19 mouse cellular contexts compared by ENCODE assay signal in genomic region chr8:42402632-42403031, GRCm38 (mm10).
"Had no signal": no experiment of that assay in that cellular context is flagged by ENCODE, and none has a peak within 500 bp of the region (broad histone marks: within the 10 kb centered on the region; RNA-seq: fewer than 3 reads in every experiment).

No protein-coding gene starts in this region.

- H3K4me1 ChIP-seq: midbrain, embryonic 10.5 days; midbrain, embryonic 12.5 days; neural tube, embryonic 13.5 days; neural tube, embryonic 15.5 days had no signal

- DNase-seq: lung, adult 18-20 months; lung, embryonic 14.5 days; lung, postnatal 10 days; lung, postnatal 4 days; midbrain, embryonic 14.5 days; retina, postnatal 1 day; right cerebral cortex, adult 18-20 months; right cerebral cortex, postnatal 25 days; right cerebral cortex, postnatal 4 days; spleen, adult 18-20 months; thymus, adult 18-20 months; thymus, postnatal 14 days; thymus, postnatal 36 days had no signal

- H3K4me2 ChIP-seq: lung, embryonic 14.5 days; midbrain, embryonic 12.5 days; neural tube, embryonic 13.5 days; neural tube, embryonic 15.5 days had no signal

- H3K9me3 ChIP-seq: midbrain, embryonic 10.5 days; midbrain, embryonic 12.5 days; neural tube, embryonic 13.5 days; neural tube, embryonic 15.5 days had no signal

- H3K4me3 ChIP-seq: midbrain, embryonic 10.5 days; midbrain, embryonic 12.5 days; myocyte; neural tube, embryonic 13.5 days; neural tube, embryonic 15.5 days had no signal

- H3K27ac ChIP-seq: midbrain, embryonic 10.5 days; midbrain, embryonic 12.5 days; neural tube, embryonic 13.5 days; neural tube, embryonic 15.5 days had no signal

- H3K36me3 ChIP-seq: midbrain, embryonic 10.5 days; midbrain, embryonic 12.5 days; neural tube, embryonic 13.5 days; neural tube, embryonic 15.5 days had no signal

- ATAC-seq: midbrain, embryonic 16.5 days had no signal

- H3K27me3 ChIP-seq: midbrain, embryonic 12.5 days; neural tube, embryonic 13.5 days; neural tube, embryonic 15.5 days had no signal

- H3K9ac ChIP-seq: lung, embryonic 14.5 days; midbrain, embryonic 12.5 days; neural tube, embryonic 13.5 days; neural tube, embryonic 15.5 days had no signal
